Mouse (Mus musculus) C2C12 (cell line): ENCODE measurements around the gene Helz. TPM values are rescaled to one million over a fixed set of nuclear protein-coding genes. Genes with fewer than 3 reads are reported as not detected.

Experiments used
- H3K27me3 ChIP-seq: one replicate; pipeline ENCODE4 v1.6.1; 2011; ENCODE audit not compliant: control insufficient read depth, insufficient read depth, insufficient read length
- H3K36me3 ChIP-seq: one replicate; pipeline ENCODE4 v1.6.1; 2011; ENCODE audit not compliant: control insufficient read depth, insufficient read depth
- H3K4me3 ChIP-seq: one replicate; pipeline ENCODE4 v1.5.1; 2011; ENCODE audit warnings: mild to moderate bottlenecking, control low read depth; ENCODE audit not compliant: poor library complexity, insufficient read depth, severe bottlenecking
- H3K79me2 ChIP-seq: one replicate; pipeline ENCODE4 v1.6.1; 2011; ENCODE audit not compliant: control insufficient read depth, insufficient read depth
- H3K79me3 ChIP-seq: one replicate; pipeline ENCODE4 v1.6.1; 2011; ENCODE audit warnings: low read depth, control low read depth
- H3ac ChIP-seq: one replicate; pipeline ENCODE3; 2011; ENCODE audit warnings: low read depth; ENCODE audit not compliant: control insufficient read depth, insufficient read length
- CEBPB ChIP-seq: IDR thresholded peaks from one replicate; pipeline ENCODE4 v1.6.1; 2011; ENCODE audit warnings: low read depth, mild to moderate bottlenecking, control low read depth, moderate library complexity
- CTCF ChIP-seq: IDR thresholded peaks from one replicate; pipeline ENCODE4 v1.5.1; 2011; ENCODE audit not compliant: control insufficient read depth, insufficient read depth, insufficient read length
- FOSL1 ChIP-seq: IDR thresholded peaks from one replicate; pipeline ENCODE4 v1.8.0; 2011; ENCODE audit warnings: mild to moderate bottlenecking, low read length; ENCODE audit not compliant: poor library complexity, insufficient read depth, severe bottlenecking
- MAX ChIP-seq: IDR thresholded peaks from one replicate; pipeline ENCODE4 v1.6.1; 2011; ENCODE audit warnings: mild to moderate bottlenecking, control low read depth
- MYOD1 ChIP-seq: IDR thresholded peaks from one replicate; pipeline ENCODE4 v1.6.1; 2011; ENCODE audit warnings: low read depth; ENCODE audit not compliant: control insufficient read depth, insufficient read length
- MYOG ChIP-seq: IDR thresholded peaks from one replicate; pipeline ENCODE4 v1.6.1; 2011; ENCODE audit not compliant: control insufficient read depth, insufficient read length; ENCODE audit errors: extremely low read depth
- USF1 ChIP-seq: IDR thresholded peaks from one replicate; pipeline ENCODE4 v1.6.1; 2011; ENCODE audit warnings: low read depth, mild to moderate bottlenecking, control low read depth, moderate library complexity
- polyA plus RNA-seq: library from polyadenylated mRNA; unstranded; fragments of >200 nt; fragmentation: generic; extraction: Trizol; gene quantifications from one replicate; pipeline ENCODE4 v1.2.1, GENCODE M21; 2012; ENCODE audit warnings: missing spikeins

Helz gene
- polyA plus RNA-seq, 1 experiment, result 6.8 TPM

GRCm38 (mm10) chr11:107674006-107674405, 126.3 kb downstream of the Helz start:
- Histone ChIP-seq H3K4me3 (no peak overlapping the region), H3K79me2 (no peaks in the 10 kb centered on the region), H3ac (no peak overlapping the region), H3K79me3 (peaks cover 2% of the 10 kb centered on the region), H3K27me3 (no peaks in the 10 kb centered on the region), H3K36me3 (peaks cover 29% of the 10 kb centered on the region)
- TF ChIP-seq MAX (no peak), MYOG (no peak), USF1 (no peak), FOSL1 (no peak), CTCF (no peak), MYOD1 (no peak), CEBPB (no peak)

- no peaks in the 10 kb centered on the region for H3K79me2 ChIP-seq
- H3K4me3 ChIP-seq, result no peak overlapping the region
- peaks cover 29% of the 10 kb centered on the region for H3K36me3 ChIP-seq
- H3K27me3 ChIP-seq, result no peaks in the 10 kb centered on the region
- H3K79me3 ChIP-seq, result peaks cover 2% of the 10 kb centered on the region
- no peak overlapping the region for H3ac ChIP-seq
- TF ChIP-seq USF1 (no peak), CEBPB (no peak), MYOG (no peak), MAX (no peak), CTCF (no peak), FOSL1 (no peak), MYOD1 (no peak)
These were observed 126.9 kb downstream of the Helz start for GRCm38 (mm10) chr11:107674601-107675000.

- no peak for TF ChIP-seq CTCF
- no peak for TF ChIP-seq FOSL1
- TF ChIP-seq MYOD1, result no peak
- no peak for TF ChIP-seq USF1
- no peak for TF ChIP-seq MAX
- no peak for TF ChIP-seq MYOG
- TF ChIP-seq CEBPB, result no peak
- Histone ChIP-seq H3K79me3 (peaks cover 2% of the 10 kb centered on the region), H3ac (no peak overlapping the region), H3K36me3 (peaks cover 26% of the 10 kb centered on the region), H3K79me2 (no peaks in the 10 kb centered on the region), H3K4me3 (no peak overlapping the region), H3K27me3 (no peaks in the 10 kb centered on the region)
These were observed 127.5 kb downstream of the Helz start for GRCm38 (mm10) chr11:107675246-107675645.

- Histone ChIP-seq H3K36me3 (peaks cover 18% of the 10 kb centered on the region), H3K79me3 (peaks cover 2% of the 10 kb centered on the region), H3K27me3 (no peaks in the 10 kb centered on the region), H3ac (no peak overlapping the region), H3K4me3 (no peak overlapping the region), H3K79me2 (no peaks in the 10 kb centered on the region)
- TF ChIP-seq MYOG, result no peak
- TF ChIP-seq MYOD1, result no peak
- no peak for TF ChIP-seq USF1
- TF ChIP-seq CTCF, result no peak
- TF ChIP-seq MAX, result no peak
- TF ChIP-seq FOSL1, result no peak
- TF ChIP-seq CEBPB, result no peak
These were observed 128.6 kb downstream of the Helz start for GRCm38 (mm10) chr11:107676207-107676940.

GRCm38 (mm10) chr11:107682694-107683355, 135.1 kb downstream of the Helz start:
- TF ChIP-seq MAX, result no peak
- TF ChIP-seq CEBPB, result no peak
- TF ChIP-seq FOSL1, result no peak
- TF ChIP-seq CTCF, result no peak
- TF ChIP-seq MYOG, result no peak
- TF ChIP-seq USF1, result no peak
- TF ChIP-seq MYOD1, result no peak
- H3K36me3 ChIP-seq, result peaks cover 8% of the 10 kb centered on the region

GRCm38 (mm10) chr11:107683544-107684465, 136.1 kb downstream of the Helz start:
- Histone ChIP-seq H3K36me3 (peaks cover 13% of the 10 kb centered on the region), H3K79me3 (no peaks in the 10 kb centered on the region), H3ac (no peak overlapping the region), H3K4me3 (no peak overlapping the region), H3K27me3 (no peaks in the 10 kb centered on the region), H3K79me2 (no peaks in the 10 kb centered on the region)
- no peak for TF ChIP-seq FOSL1
- no peak for TF ChIP-seq CTCF
- no peak for TF ChIP-seq USF1
- TF ChIP-seq MYOD1, result no peak
- no peak for TF ChIP-seq MYOG
- TF ChIP-seq MAX, result no peak
- TF ChIP-seq CEBPB, result no peak

More at GRCm38 (mm10) chr11:107682694-107683355, 135.1 kb downstream of the Helz start:
- no peak overlapping the region for H3ac ChIP-seq
- H3K79me3 ChIP-seq, result no peaks in the 10 kb centered on the region
- no peak overlapping the region for H3K4me3 ChIP-seq
- H3K79me2 ChIP-seq, result no peaks in the 10 kb centered on the region
- H3K27me3 ChIP-seq, result no peaks in the 10 kb centered on the region
